In genomic region chr11:67922755-67923125, GRCm38 (mm10) we compare ENCODE assay signal across 7 mouse cellular contexts. TPM values are rescaled to one million over a fixed set of nuclear protein-coding genes. Genes with fewer than 3 reads are reported as not detected.
DNase-seq lines count a peak whose midpoint lies in the region; ATAC-seq and TF ChIP-seq lines count a peak whose summit lies in the region.

No protein-coding gene starts in this region.

- no peaks in the 10 kb centered on the region for H3K4me1 ChIP-seq in intestine, embryonic 15.5 days (replicated peaks)

- peak overlapping the region; percentile 74 for H3K9ac ChIP-seq in intestine, embryonic 15.5 days

- peak; percentile 83 for ATAC-seq in intestine, embryonic 15.5 days

- H3K27ac ChIP-seq in intestine, embryonic 15.5 days = peak overlapping the region; percentile 93

- H3K36me3 ChIP-seq in intestine, embryonic 15.5 days = no peaks in the 10 kb centered on the region
- H3K36me3 ChIP-seq in myocyte (ENCODE audit: control insufficient read depth, insufficient read depth) = no peaks in the 10 kb centered on the region

- H3K27me3 ChIP-seq in intestine, embryonic 15.5 days (replicated peaks) = peaks cover 2% of the 10 kb centered on the region; the same call in 1 of the 2 replicates
- no peaks in the 10 kb centered on the region for H3K27me3 ChIP-seq in myocyte (ENCODE audit: control insufficient read depth, insufficient read depth, insufficient read length)

- 0% methylated on average over 12 of the region's 12 CpGs for WGBS in intestine, embryonic 15.5 days

- DNase-seq in adrenal gland, adult 2 months = peak; percentile 79
- DNase-seq in embryo, embryonic 11 days = peak; percentile 90
- peak; percentile 32 to 62 for DNase-seq in gastrocnemius, postnatal 4 days (ENCODE audit: low spot score in 2 of 2)
- peak; percentile 63 for DNase-seq in liver
- peak; percentile 55 for DNase-seq in testis, postnatal 14 days (ENCODE audit: low spot score)

- peak overlapping the region; percentile 74 for H3K4me3 ChIP-seq in intestine, embryonic 15.5 days (replicated peaks)
- peak overlapping the region; percentile 33 for H3K4me3 ChIP-seq in myocyte

- H3K79me2 ChIP-seq in myocyte (ENCODE audit: control insufficient read depth, insufficient read depth) = no peaks in the 10 kb centered on the region

- no peaks in the 10 kb centered on the region for H3K9me3 ChIP-seq in intestine, embryonic 15.5 days

- TF ChIP-seq POLR2A in myocyte (IDR thresholded peaks at IDR 0.05; ENCODE audit: insufficient read length, low read depth) = no peak

- H3K4me2 ChIP-seq in intestine, embryonic 15.5 days (replicated peaks) = peak overlapping the region; percentile 99
- H3K4me2 ChIP-seq in myocyte (ENCODE audit: low read depth) = peak overlapping the region; percentile 92

- H3ac ChIP-seq in myocyte (ENCODE audit: control insufficient read depth, insufficient read length) = peak overlapping the region; percentile 9

TF ChIP-seq in myocyte, 11 proteins besides CTCF, POLR2A, EP300 and RAD21:
- TF ChIP-seq REST (IDR thresholded peaks at IDR 0.05; ENCODE audit: insufficient read depth, insufficient read length) = no peak
- TF ChIP-seq MYOD1 (IDR thresholded peaks at IDR 0.05; ENCODE audit: control insufficient read depth in 1 of 3, insufficient read length in 2 of 3, low read depth in 2 of 3) = no peak
- TF ChIP-seq POLR2AphosphoS2 (IDR thresholded peaks at IDR 0.05; ENCODE audit: insufficient read length, low read depth) = no peak
- TF ChIP-seq MYOG (IDR thresholded peaks at IDR 0.05; ENCODE audit: control insufficient read depth in 1 of 3, insufficient read depth in 1 of 3, insufficient read length in 2 of 3, low read depth in 2 of 3) = no peak
- no peak for TF ChIP-seq MAX (IDR thresholded peaks at IDR 0.05; ENCODE audit: low read depth)
- TF ChIP-seq TCF3 (IDR thresholded peaks at IDR 0.05; ENCODE audit: insufficient read length, low read depth) = no peak
- TF ChIP-seq USF1 (IDR thresholded peaks at IDR 0.05; ENCODE audit: low read depth) = no peak
- no peak for TF ChIP-seq E2F4 (IDR thresholded peaks at IDR 0.05; ENCODE audit: insufficient read depth)
- no peak for TF ChIP-seq TCF12 (IDR thresholded peaks at IDR 0.05; ENCODE audit: insufficient read depth, poor library complexity, severe bottlenecking)
- no peak for TF ChIP-seq SRF (IDR thresholded peaks at IDR 0.05; ENCODE audit: control insufficient read depth, insufficient read length, low read depth)
- no peak for TF ChIP-seq CEBPB (IDR thresholded peaks at IDR 0.05; ENCODE audit: insufficient read depth, poor library complexity, severe bottlenecking)

RNA-seq across cellular contexts. Expression of gene Usp43, which starts 0.8 kb away (rescaled TPM):
- total RNA-seq in adrenal gland, adult 2 months (2021) = 1 to 10 TPM; 1.0 to 1.1 TPM
- 1.5 and 1.7 TPM in 2 replicates for polyA plus RNA-seq in adrenal gland, adult 2 months (2012; rRNA removed)
- total RNA-seq in gastrocnemius, postnatal 4 days (2021) = 1 to 10 TPM; 1.5 to 1.7 TPM
- 5.2 and 5.4 TPM in 2 replicates for polyA plus RNA-seq in intestine, embryonic 15.5 days (2015; fragmentation: Nextera tagmentation; extraction: Ambion mirVana)
- 3.5 TPM for polyA plus RNA-seq in myocyte (2012; fragmentation: generic; extraction: Trizol)

RNA-seq across cellular contexts. Expression of gene Cfap52, which starts 42.7 kb away (rescaled TPM):
- not detected for total RNA-seq in adrenal gland, adult 2 months (2021)
- polyA plus RNA-seq in adrenal gland, adult 2 months (2012; rRNA removed) = not detected in 2 replicates
- 1 to 10 TPM; 4.7 to 5.2 TPM for total RNA-seq in gastrocnemius, postnatal 4 days (2021)
- polyA plus RNA-seq in intestine, embryonic 15.5 days (2015; fragmentation: Nextera tagmentation; extraction: Ambion mirVana) = 1.1 and 1.3 TPM in 2 replicates
- 35.5 TPM for polyA plus RNA-seq in myocyte (2012; fragmentation: generic; extraction: Trizol)

RNA-seq across cellular contexts. Expression of gene Stx8, which starts 43.3 kb away (rescaled TPM):
- total RNA-seq in adrenal gland, adult 2 months (2021) = 10 to 100 TPM; 28.5 to 36.1 TPM
- 1.1 and 2.2 TPM in 2 replicates for polyA plus RNA-seq in adrenal gland, adult 2 months (2012; rRNA removed)
- total RNA-seq in gastrocnemius, postnatal 4 days (2021) = 10 to 100 TPM; 26.4 to 26.9 TPM
- polyA plus RNA-seq in intestine, embryonic 15.5 days (2015; fragmentation: Nextera tagmentation; extraction: Ambion mirVana) = 51.8 and 59.7 TPM in 2 replicates
- polyA plus RNA-seq in myocyte (2012; fragmentation: generic; extraction: Trizol) = 32.5 TPM

Comparison
In these comparisons a context has a peak if more than half of its experiments do, and no peak if none do; other contexts are left out.
1. Peak in every context shown above with its lines: DNase-seq, ATAC-seq, H3K4me3 ChIP-seq and H3K27ac ChIP-seq.
2. RNA of gene Cfap52, which starts 42.7 kb away (polyA plus RNA-seq): 35.5 TPM in myocyte (single experiment); 1.1 to 1.3 TPM in intestine, embryonic 15.5 days and not detected in adrenal gland, adult 2 months; every median in the first group is over 10 times any median in the second.
3. RNA of gene Stx8, which starts 43.3 kb away (polyA plus RNA-seq): 51.8 to 59.7 TPM in intestine, embryonic 15.5 days and 32.5 TPM in myocyte (single experiment); 1.1 to 2.2 TPM in adrenal gland, adult 2 months; every median in the first group is over 10 times any median in the second.